Mouse (Mus musculus) embryonic facial prominence, embryonic 12.5 days (tissue): Measurements from ENCODE around the gene Arhgap40. TPM values are rescaled to one million over a fixed set of nuclear protein-coding genes. Genes with fewer than 3 reads are reported as not detected.

Source experiments
- ATAC-seq: fragments of 200-750 bp; cut with Nextera tagmentation; 2 replicates; pipeline ENCODE4 v1.8.0; 2017; ENCODE audit not compliant: insufficient number of reproducible peaks, insufficient read depth, low FRiP score, low TSS enrichment
- H3K27ac ChIP-seq: fragments of 300-500 bp; sonication (generic); 2 replicates; pipeline ENCODE4 v1.5.1; 2016; ENCODE audit warnings: mild to moderate bottlenecking
- H3K27me3 ChIP-seq: fragments of 300-500 bp; sonication (generic); 2 replicates; pipeline ENCODE4 v1.6.1; 2016; ENCODE audit warnings: mild to moderate bottlenecking, moderate library complexity
- H3K36me3 ChIP-seq: fragments of 300-500 bp; sonication (generic); 2 replicates; pipeline ENCODE4 v1.6.1; 2016; ENCODE audit warnings: mild to moderate bottlenecking
- H3K4me1 ChIP-seq: fragments of 300-500 bp; sonication (generic); 2 replicates; pipeline ENCODE4 v1.6.1; 2016
- H3K4me2 ChIP-seq: fragments of 300-500 bp; sonication (generic); replicated peaks from 2 replicates; pipeline ENCODE4 v1.6.1; 2016; ENCODE audit warnings: mild to moderate bottlenecking, moderate library complexity
- H3K4me3 ChIP-seq: fragments of 300-500 bp; sonication (generic); 2 replicates; pipeline ENCODE4 v1.5.1; 2016; ENCODE audit warnings: mild to moderate bottlenecking
- H3K9ac ChIP-seq: fragments of 300-500 bp; sonication (generic); 2 replicates; pipeline ENCODE4 v1.6.1; 2016; ENCODE audit warnings: mild to moderate bottlenecking, moderate library complexity
- H3K9me3 ChIP-seq: fragments of 300-500 bp; sonication (generic); 2 replicates; pipeline ENCODE4 v1.6.1; 2016; ENCODE audit warnings: mild to moderate bottlenecking, moderate library complexity
- WGBS: fragments of 180-500 bp; shearing (Covaris S2); methylation state at CpG from one replicate; pipeline ENCODE4 v1.1.7; 2016; 5-methylcytosine and 5-hydroxymethylcytosine counted together
- polyA plus RNA-seq: library from polyadenylated mRNA; unstranded; fragments of >200 nt; fragmentation: Nextera tagmentation; extraction: Ambion mirVana; gene quantifications from 2 replicates; pipeline ENCODE4 v1.2.1, GENCODE M21; 2016

Arhgap40 gene
- polyA plus RNA-seq, 1 experiment from 2014 or later: 0.26 TPM

DNA sequence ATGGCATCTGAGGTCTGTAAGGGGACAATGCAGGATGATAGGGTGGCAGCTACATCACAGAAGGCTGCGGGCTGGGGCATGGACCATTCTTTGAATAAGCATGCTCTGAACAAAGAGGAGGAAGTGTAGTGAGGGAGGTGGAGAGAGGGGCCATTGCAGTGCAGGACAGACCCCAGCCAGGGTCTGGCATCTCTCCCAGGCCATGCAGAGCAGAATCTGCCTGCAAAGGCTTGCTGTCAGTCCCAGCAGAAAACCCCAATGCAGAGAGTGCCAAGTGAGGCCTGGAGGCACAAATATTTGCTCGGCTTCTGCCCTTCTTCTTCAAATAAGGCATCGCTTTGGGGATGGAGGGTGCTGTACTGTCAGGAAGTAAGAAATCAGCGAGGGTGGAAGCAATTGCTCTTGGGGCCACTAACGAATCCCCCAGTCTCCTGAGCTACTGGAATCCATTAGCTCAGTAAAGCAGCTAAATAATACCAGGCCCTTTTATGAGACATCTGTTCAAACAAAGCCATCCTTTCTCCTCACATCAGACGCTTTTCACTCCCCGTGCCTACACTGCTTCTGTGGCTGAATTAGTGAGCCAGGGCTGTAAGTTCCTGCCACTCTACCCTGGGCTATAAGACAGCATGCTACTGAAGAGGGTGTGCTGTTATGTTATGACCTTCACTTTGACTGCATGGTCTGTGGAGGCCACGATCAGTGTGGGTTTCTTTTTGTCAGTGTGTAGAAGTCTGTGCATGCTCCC, 76.1 kb downstream of the Arhgap40 start:
- WGBS: 25% methylated on average over 8 of the region's 8 CpGs
- no peak overlapping the region for H3K4me2 ChIP-seq
- H3K36me3 ChIP-seq: no peaks in the 10 kb centered on the region
- no peaks in the 10 kb centered on the region for H3K9me3 ChIP-seq
- no peaks in the 10 kb centered on the region; the same call in 1 of the 2 replicates for H3K27me3 ChIP-seq
- no peak for ATAC-seq
- H3K4me1 ChIP-seq: no peaks in the 10 kb centered on the region
- H3K27ac ChIP-seq: no peak overlapping the region
- no peak overlapping the region for H3K4me3 ChIP-seq
- no peak overlapping the region for H3K9ac ChIP-seq

DNA sequence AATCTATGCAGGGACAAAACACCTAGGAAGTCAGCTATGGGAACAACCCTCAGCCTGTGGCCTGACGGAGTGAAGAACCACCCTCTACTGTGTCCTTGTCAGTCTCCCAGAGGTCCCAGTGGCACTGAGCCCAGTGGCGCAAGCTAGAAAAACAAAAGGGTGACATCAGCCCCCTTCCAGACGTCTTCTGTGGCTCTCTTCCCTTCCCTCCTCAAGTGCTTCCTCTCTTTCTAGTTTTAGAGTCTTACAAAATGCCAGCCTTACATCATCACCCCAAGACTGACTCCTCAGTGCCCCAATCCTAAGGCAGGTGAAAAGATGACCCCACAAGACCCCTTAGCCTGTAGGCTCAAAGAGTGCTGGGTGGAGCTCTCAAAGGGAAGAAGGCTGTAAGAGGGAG, 77.9 kb downstream of the Arhgap40 start:
- Histone ChIP-seq H3K9me3 (no peaks in the 10 kb centered on the region), H3K4me2 (no peak overlapping the region), H3K4me3 (no peak overlapping the region), H3K4me1 (peaks cover 5% of the 10 kb centered on the region; the same call in 1 of the 2 replicates), H3K9ac (no peak overlapping the region), H3K36me3 (no peaks in the 10 kb centered on the region), H3K27me3 (peaks cover 8% of the 10 kb centered on the region; the same call in 1 of the 2 replicates), H3K27ac (no peak overlapping the region)
- ATAC-seq: no peak
- 68% methylated on average over 3 of the region's 3 CpGs for WGBS

GRCm38 (mm10) chr2:158591286-158591685, 78.7 kb downstream of the Arhgap40 start:
- Histone ChIP-seq H3K9me3 (no peaks in the 10 kb centered on the region), H3K4me3 (no peak overlapping the region), H3K36me3 (no peaks in the 10 kb centered on the region), H3K9ac (no peak overlapping the region), H3K4me1 (peaks cover 6% of the 10 kb centered on the region; the same call in 1 of the 2 replicates), H3K27ac (no peak overlapping the region), H3K27me3 (peaks cover 10% of the 10 kb centered on the region; the same call in 1 of the 2 replicates), H3K4me2 (no peak overlapping the region)
- ATAC-seq: no peak
- WGBS: 31% methylated on average over 5 of the region's 5 CpGs

- Histone ChIP-seq H3K9me3 (no peaks in the 10 kb centered on the region), H3K36me3 (no peaks in the 10 kb centered on the region), H3K4me1 (peaks cover 6% of the 10 kb centered on the region; the same call in 1 of the 2 replicates), H3K9ac (no peak overlapping the region), H3K4me3 (no peak overlapping the region), H3K27me3 (peaks cover 12% of the 10 kb centered on the region; the same call in 1 of the 2 replicates), H3K27ac (no peak overlapping the region), H3K4me2 (no peak overlapping the region)
- ATAC-seq: no peak
- WGBS: 81% methylated on average over 4 of the region's 4 CpGs
Observed at GRCm38 (mm10) chr2:158593371-158593770, 80.8 kb downstream of the Arhgap40 start.

DNA sequence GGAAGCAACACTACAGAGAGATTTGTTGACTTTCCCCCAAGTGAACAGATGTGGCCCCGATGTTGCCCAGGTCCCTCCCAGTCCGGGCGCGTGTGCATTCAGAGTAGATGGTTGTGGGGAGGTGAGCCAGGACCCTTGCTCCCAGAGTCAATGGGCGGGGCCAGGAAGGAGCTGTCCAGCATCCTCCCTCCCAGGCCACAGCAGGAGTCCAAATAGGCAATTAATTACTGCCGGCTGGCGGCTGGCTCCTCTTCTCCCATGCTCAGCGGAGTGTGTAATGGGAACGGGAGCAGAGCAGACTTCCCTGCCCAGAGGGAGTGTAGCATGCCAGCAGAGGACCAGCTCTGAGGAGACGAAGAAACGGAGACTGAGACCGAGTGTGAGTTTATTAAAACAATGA, 82.5 kb downstream of the Arhgap40 start:
- Histone ChIP-seq H3K4me2 (no peak overlapping the region), H3K4me1 (peaks cover 6% of the 10 kb centered on the region; the same call in 1 of the 2 replicates), H3K9me3 (no peaks in the 10 kb centered on the region), H3K4me3 (no peak overlapping the region), H3K9ac (no peak overlapping the region), H3K27ac (no peak overlapping the region), H3K36me3 (no peaks in the 10 kb centered on the region), H3K27me3 (peaks cover 12% of the 10 kb centered on the region; the same call in 1 of the 2 replicates)
- WGBS: 2% methylated on average over 12 of the region's 12 CpGs
- ATAC-seq: no peak

DNA sequence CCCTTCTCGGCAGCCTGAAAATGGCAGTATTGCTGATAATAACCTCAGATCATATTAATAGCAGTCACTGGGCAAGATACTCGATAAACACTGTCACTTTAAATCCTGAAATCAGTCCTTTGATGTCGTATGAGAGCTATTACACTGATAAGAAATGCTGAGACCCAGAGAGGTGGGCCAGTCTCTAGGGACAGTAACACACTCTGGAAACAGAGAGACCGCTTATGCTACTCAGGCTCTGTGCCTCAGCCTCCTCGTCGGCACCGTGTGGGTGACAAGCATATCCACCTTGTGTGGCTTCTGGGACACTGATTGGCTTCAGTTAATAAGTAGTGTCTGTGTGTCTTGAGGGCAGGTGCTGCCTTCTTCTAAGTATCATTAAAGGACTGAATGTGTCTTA, 83.0 kb downstream of the Arhgap40 start:
- no peak for ATAC-seq
- Histone ChIP-seq H3K36me3 (no peaks in the 10 kb centered on the region), H3K9ac (no peak overlapping the region), H3K9me3 (no peaks in the 10 kb centered on the region), H3K4me2 (no peak overlapping the region), H3K4me3 (no peak overlapping the region), H3K27me3 (peaks cover 12% of the 10 kb centered on the region; the same call in 1 of the 2 replicates), H3K4me1 (peaks cover 6% of the 10 kb centered on the region; the same call in 1 of the 2 replicates), H3K27ac (no peak overlapping the region)
- 11% methylated on average over 7 of the region's 7 CpGs for WGBS

DNA sequence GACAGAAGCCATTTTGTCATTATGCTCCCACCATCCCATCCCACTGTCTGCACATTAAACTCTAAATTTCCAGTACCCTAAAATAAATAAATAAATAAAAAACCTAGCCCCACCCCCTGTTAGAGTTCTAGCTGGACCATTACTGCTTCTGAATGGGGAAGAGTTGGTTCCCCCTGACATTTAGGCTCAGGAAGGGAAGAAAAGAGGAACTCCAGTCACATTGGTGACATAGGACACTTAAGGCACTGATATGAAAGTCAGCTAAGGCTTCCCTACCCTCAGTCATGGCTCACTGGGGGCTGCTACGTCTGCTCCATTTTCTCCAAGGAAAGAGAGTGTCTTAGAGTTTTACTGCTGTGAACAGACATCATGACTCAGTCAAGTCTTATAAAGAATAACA, 84.2 kb downstream of the Arhgap40 start:
- no peak overlapping the region for H3K9ac ChIP-seq
- ATAC-seq: no peak
- H3K27ac ChIP-seq: no peak overlapping the region
- H3K4me3 ChIP-seq: no peak overlapping the region
- no peaks in the 10 kb centered on the region for H3K36me3 ChIP-seq
- 67% methylated on average over 1 of the region's 1 CpGs for WGBS
- peaks cover 12% of the 10 kb centered on the region; the same call in 1 of the 2 replicates for H3K27me3 ChIP-seq
- no peak overlapping the region for H3K4me2 ChIP-seq
- H3K9me3 ChIP-seq: no peaks in the 10 kb centered on the region
- H3K4me1 ChIP-seq: peaks cover 6% of the 10 kb centered on the region; the same call in 1 of the 2 replicates

Other genes starting within 250 kb of the Arhgap40 start
- gene Lbp, start 206.3 kb upstream of the Arhgap40 start, polyA plus RNA-seq: 4.2 and 4.6 TPM in 2 replicates
- gene Snhg11, start 137.2 kb upstream of the Arhgap40 start, polyA plus RNA-seq: 18.7 and 25.2 TPM in 2 replicates
- gene Ralgapb, start 102.9 kb upstream of the Arhgap40 start, polyA plus RNA-seq: 18.9 and 21.4 TPM in 2 replicates
- gene Adig, start 10.2 kb upstream of the Arhgap40 start, polyA plus RNA-seq: not detected in 2 replicates
- not detected in 2 replicates for gene Slc32a1, start 98.0 kb downstream of the Arhgap40 start, polyA plus RNA-seq
- 20.9 and 23.1 TPM in 2 replicates for gene Actr5, start 112.1 kb downstream of the Arhgap40 start, polyA plus RNA-seq
- gene Ppp1r16b, start 152.6 kb downstream of the Arhgap40 start, polyA plus RNA-seq: 2.5 and 2.9 TPM in 2 replicates